Mouse (Mus musculus) intestine, embryonic 16.5 days (tissue): ENCODE measurements around the gene Txk. TPM values are rescaled to one million over a fixed set of nuclear protein-coding genes. Genes with fewer than 3 reads are reported as not detected.
A peak's percentile ranks its signal among the peaks of the same experiment; 100 is the strongest.

ENCODE experiments used
- ATAC-seq: fragments of 200-750 bp; cut with Nextera tagmentation; 2 replicates; pipeline ENCODE4 v1.8.0; 2017; ENCODE audit warnings: moderate TSS enrichment, moderate library complexity
- H3K27ac ChIP-seq: fragments of 300-500 bp; sonication (generic); 2 replicates; pipeline ENCODE4 v1.5.1; 2014; ENCODE audit warnings: mild to moderate bottlenecking, low read length
- H3K27me3 ChIP-seq: fragments of 300-500 bp; sonication (generic); replicated peaks from 2 replicates; pipeline ENCODE4 v1.6.1; 2014; ENCODE audit warnings: low read length, control low read depth, mixed read lengths; ENCODE audit not compliant: control insufficient read depth, insufficient read depth
- H3K36me3 ChIP-seq: fragments of 300-500 bp; sonication (generic); 2 replicates; pipeline ENCODE4 v1.6.1; 2014; ENCODE audit warnings: low read length, control low read depth; ENCODE audit not compliant: control insufficient read depth, insufficient read depth
- H3K4me1 ChIP-seq: fragments of 300-500 bp; sonication (generic); 2 replicates; pipeline ENCODE4 v1.6.1; 2014; ENCODE audit warnings: low read length, control low read depth, mixed read lengths; ENCODE audit not compliant: control insufficient read depth, insufficient read depth
- H3K4me2 ChIP-seq: fragments of 300-500 bp; sonication (generic); 2 replicates; pipeline ENCODE4 v1.6.1; 2014; ENCODE audit warnings: low read depth, low read length, control low read depth
- H3K4me3 ChIP-seq: fragments of 300-500 bp; sonication (generic); 2 replicates; pipeline ENCODE4 v1.5.1; 2014; ENCODE audit warnings: mild to moderate bottlenecking, low read length
- H3K9ac ChIP-seq: fragments of 300-500 bp; sonication (generic); 2 replicates; pipeline ENCODE4 v1.6.1; 2014; ENCODE audit warnings: low read depth, low read length
- H3K9me3 ChIP-seq: fragments of 300-500 bp; sonication (generic); 2 replicates; pipeline ENCODE4 v1.6.1; 2016; ENCODE audit warnings: low read length, control low read depth; ENCODE audit not compliant: control insufficient read depth
- WGBS: fragments of 180-500 bp; shearing (Covaris S2); extraction: QIAGEN DNeasy Blood & Tissue Kit; methylation state at CpG from one replicate; pipeline ENCODE4 v1.1.7; 2014; 5-methylcytosine and 5-hydroxymethylcytosine counted together
- polyA plus RNA-seq: library from polyadenylated mRNA; unstranded; fragments of >200 nt; fragmentation: Nextera tagmentation; extraction: Ambion mirVana; gene quantifications from 2 replicates; pipeline ENCODE4 v1.2.1, GENCODE M21; 2015

Txk gene
- polyA plus RNA-seq, 1 experiment from 2014 or later: 0.48 TPM

DNA sequence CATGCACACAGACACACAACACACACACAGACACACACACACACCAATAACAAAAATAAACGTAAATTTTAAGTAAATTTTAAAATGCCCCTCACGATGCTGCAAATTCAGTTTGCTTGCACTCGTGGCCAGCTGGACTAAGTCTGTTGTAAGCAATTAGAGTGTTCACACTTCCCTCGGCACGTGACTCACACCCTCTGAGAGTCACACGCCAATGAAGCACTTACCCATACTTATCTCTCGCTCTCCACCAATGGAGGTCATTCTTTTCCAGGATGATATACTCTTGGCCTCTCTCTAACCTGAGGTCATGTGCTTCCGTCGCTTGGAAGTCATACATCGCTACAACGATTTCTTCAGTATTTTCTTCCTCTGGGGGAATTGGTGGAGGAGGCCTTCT, 29.2 kb upstream of the Txk start:
- WGBS: 78% methylated on average over 11 of the region's 11 CpGs
- H3K4me1 ChIP-seq: no peaks in the 10 kb centered on the region
- no peaks in the 10 kb centered on the region for H3K9me3 ChIP-seq
- H3K4me3 ChIP-seq: no peak overlapping the region
- H3K36me3 ChIP-seq: no peaks in the 10 kb centered on the region
- ATAC-seq: no peak
- H3K4me2 ChIP-seq: no peak overlapping the region
- H3K27ac ChIP-seq: no peak overlapping the region
- no peaks in the 10 kb centered on the region for H3K27me3 ChIP-seq
- no peak overlapping the region for H3K9ac ChIP-seq

DNA sequence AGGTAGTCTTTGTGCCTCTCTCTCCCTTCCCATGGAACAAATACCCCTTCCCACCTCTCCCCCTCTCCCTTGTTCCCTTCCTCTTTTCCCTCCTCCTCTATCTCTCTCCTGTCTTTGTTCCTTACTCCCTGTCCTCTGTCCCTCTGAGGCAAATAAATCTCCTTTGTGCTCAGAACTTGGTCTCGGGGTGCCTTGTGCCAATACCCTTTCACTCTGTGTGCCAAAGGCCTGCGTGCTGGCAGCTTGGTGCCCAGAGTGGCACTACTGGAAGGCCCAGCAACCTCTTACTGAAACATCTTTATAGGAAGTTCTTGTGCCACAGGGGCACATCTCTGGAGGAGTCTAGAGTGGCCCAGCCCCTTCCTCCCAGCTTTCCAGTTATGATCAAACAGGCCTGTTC, 24.0 kb upstream of the Txk start:
- no peak overlapping the region for H3K9ac ChIP-seq
- no peaks in the 10 kb centered on the region for H3K9me3 ChIP-seq
- H3K27me3 ChIP-seq: no peaks in the 10 kb centered on the region
- no peak overlapping the region for H3K4me3 ChIP-seq
- H3K27ac ChIP-seq: no peak overlapping the region
- no peak overlapping the region for H3K4me2 ChIP-seq
- H3K4me1 ChIP-seq: no peaks in the 10 kb centered on the region
- no peaks in the 10 kb centered on the region for H3K36me3 ChIP-seq
- ATAC-seq: no peak
- 88% methylated on average over 2 of the region's 2 CpGs for WGBS

- Histone ChIP-seq H3K9ac (no peak overlapping the region), H3K4me3 (no peak overlapping the region), H3K4me1 (no peaks in the 10 kb centered on the region), H3K4me2 (no peak overlapping the region), H3K27me3 (no peaks in the 10 kb centered on the region), H3K27ac (no peak overlapping the region), H3K36me3 (no peaks in the 10 kb centered on the region), H3K9me3 (no peaks in the 10 kb centered on the region)
- WGBS: 85% methylated on average over 2 of the region's 2 CpGs
- no peak for ATAC-seq
These were observed 23.6 kb upstream of the Txk start for GRCm38 (mm10) chr5:72776127-72776526.

DNA sequence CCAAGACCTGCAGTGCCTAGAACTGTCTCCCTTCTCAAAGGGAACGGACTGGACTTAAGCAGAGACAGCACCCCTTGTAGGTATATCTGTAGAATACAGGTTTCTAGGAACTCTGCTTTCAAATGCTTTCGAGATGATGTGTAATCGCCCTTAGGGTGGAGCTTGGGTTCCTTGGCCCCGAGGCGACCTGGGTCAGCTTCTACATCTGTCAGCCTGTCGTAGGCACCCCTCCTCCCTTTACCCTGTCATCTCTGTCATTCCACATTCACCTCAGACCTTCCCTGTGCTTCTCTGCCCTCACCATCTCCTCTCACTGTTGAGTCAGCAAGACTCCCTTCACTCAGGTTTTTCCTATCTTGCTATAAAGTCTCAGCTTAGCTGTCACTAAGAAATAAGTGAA, 17.3 kb upstream of the Txk start:
- Histone ChIP-seq H3K27ac (no peak overlapping the region), H3K27me3 (no peaks in the 10 kb centered on the region), H3K4me2 (no peak overlapping the region), H3K36me3 (no peaks in the 10 kb centered on the region), H3K9me3 (no peaks in the 10 kb centered on the region), H3K9ac (no peak overlapping the region), H3K4me3 (no peak overlapping the region), H3K4me1 (no peaks in the 10 kb centered on the region)
- no peak for ATAC-seq
- WGBS: 55% methylated on average over 6 of the region's 6 CpGs

DNA sequence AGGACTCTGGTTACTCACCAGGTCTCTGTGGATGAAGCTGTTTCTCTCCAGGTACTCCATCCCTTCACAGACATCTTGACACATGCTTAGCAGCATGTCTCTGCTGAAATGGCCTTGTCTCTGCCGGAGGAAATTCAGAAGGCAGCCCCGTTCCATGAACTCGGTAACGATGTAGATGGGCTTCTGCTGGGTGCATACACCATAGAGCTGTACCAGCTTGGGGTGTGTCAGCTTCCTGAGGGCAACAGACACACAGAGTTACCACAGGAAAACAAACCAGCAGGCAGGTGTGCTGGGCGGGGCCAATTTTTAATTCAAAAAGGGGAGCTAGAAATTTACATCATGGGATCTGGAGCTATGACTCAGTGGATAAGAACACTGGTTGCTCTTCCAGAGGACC, 11.0 kb upstream of the Txk start:
- WGBS: 84% methylated on average over 5 of the region's 5 CpGs
- Histone ChIP-seq H3K4me2 (no peak overlapping the region), H3K9me3 (no peaks in the 10 kb centered on the region), H3K36me3 (no peaks in the 10 kb centered on the region), H3K4me3 (no peak overlapping the region), H3K4me1 (no peaks in the 10 kb centered on the region; the same call in 1 of the 2 replicates), H3K27me3 (no peaks in the 10 kb centered on the region), H3K9ac (no peak overlapping the region), H3K27ac (no peak overlapping the region)
- ATAC-seq: no peak

GRCm38 (mm10) chr5:72763025-72763424, 10.4 kb upstream of the Txk start:
- no peak for ATAC-seq
- H3K27me3 ChIP-seq: no peaks in the 10 kb centered on the region
- no peak overlapping the region for H3K4me2 ChIP-seq
- no peak overlapping the region for H3K9ac ChIP-seq
- no peak overlapping the region for H3K27ac ChIP-seq
- 60% methylated on average over 3 of the region's 3 CpGs for WGBS
- H3K4me1 ChIP-seq: no peaks in the 10 kb centered on the region; the same call in 1 of the 2 replicates
- no peaks in the 10 kb centered on the region for H3K36me3 ChIP-seq
- H3K4me3 ChIP-seq: no peak overlapping the region
- no peaks in the 10 kb centered on the region for H3K9me3 ChIP-seq

- H3K9me3 ChIP-seq: no peaks in the 10 kb centered on the region
- no peak overlapping the region for H3K4me2 ChIP-seq
- ATAC-seq: no peak
- H3K9ac ChIP-seq: no peak overlapping the region
- H3K27ac ChIP-seq: no peak overlapping the region
- 0 out of 2 replicates have a peak, but pooled peaks cover 2% of the 10 kb centered on the region for H3K36me3 ChIP-seq
- no peaks in the 10 kb centered on the region for H3K27me3 ChIP-seq
- no peaks in the 10 kb centered on the region; the same call in 1 of the 2 replicates for H3K4me1 ChIP-seq
- WGBS: 84% methylated on average over 5 of the region's 5 CpGs
- no peak overlapping the region for H3K4me3 ChIP-seq
These were observed 9.2 kb upstream of the Txk start for GRCm38 (mm10) chr5:72761758-72762157.

- no peak overlapping the region for H3K4me3 ChIP-seq
These were observed 8.7 kb upstream of the Txk start for GRCm38 (mm10) chr5:72761237-72761636.

DNA sequence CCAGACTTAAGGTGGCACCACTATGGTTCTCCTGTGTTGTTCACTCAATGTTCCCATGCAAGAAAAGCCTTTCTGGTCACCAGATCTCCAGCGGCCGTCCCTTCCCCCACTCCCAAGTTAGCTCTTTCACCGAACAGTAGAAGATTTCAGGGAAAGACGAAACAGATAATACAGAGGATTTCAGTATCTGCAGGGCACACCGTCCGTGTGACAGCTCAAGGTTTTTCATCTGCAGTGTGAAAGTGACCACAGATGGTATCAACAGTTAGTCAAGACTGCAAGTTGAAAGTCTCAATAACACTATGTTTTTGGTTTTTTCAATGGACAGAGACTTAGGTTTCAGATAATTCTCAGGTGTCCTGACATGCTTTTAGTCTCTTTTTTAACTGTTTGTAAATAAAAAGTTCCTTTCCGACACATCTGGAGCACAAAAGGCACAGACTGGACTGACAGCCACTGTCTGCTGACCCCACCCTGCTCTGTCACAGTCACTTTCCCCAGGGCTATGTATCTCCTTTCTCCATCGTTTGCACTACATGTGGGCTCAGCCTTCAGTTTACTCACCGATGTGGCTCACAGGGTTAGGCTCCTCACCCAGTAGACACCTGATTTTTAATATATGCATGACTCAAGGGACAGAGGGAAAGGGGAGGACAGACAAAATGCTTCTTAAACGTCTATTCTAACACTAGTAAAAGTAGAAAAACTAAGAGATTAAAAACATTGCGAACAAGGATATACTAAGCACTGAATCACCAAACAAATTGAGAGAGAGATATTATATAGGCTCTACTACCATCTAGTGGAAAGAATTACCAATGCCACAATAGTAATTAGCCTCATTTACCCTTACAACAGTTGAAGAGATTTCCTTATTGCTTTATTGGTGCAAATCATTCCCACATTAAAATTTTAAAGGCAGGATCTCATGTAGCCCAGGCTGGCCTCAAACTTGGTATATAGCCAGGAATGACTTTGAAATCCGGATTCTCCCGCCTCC, 6.6 kb upstream of the Txk start:
- no peak overlapping the region for H3K4me3 ChIP-seq
- H3K9ac ChIP-seq: no peak overlapping the region
- H3K36me3 ChIP-seq: 0 out of 2 replicates have a peak, but pooled peaks cover 2% of the 10 kb centered on the region
- 70% methylated on average over 13 of the region's 13 CpGs for WGBS
- H3K4me2 ChIP-seq: no peak overlapping the region
- no peaks in the 10 kb centered on the region for H3K9me3 ChIP-seq
- no peaks in the 10 kb centered on the region for H3K27me3 ChIP-seq
- H3K27ac ChIP-seq: no peak overlapping the region
- peak; percentile 50; the same call in 1 of the 2 replicates for ATAC-seq
- H3K4me1 ChIP-seq: no peaks in the 10 kb centered on the region; the same call in 1 of the 2 replicates

More at GRCm38 (mm10) chr5:72761237-72761636, 8.7 kb upstream of the Txk start:
- Histone ChIP-seq H3K27ac (no peak overlapping the region), H3K4me1 (no peaks in the 10 kb centered on the region; the same call in 1 of the 2 replicates), H3K27me3 (no peaks in the 10 kb centered on the region), H3K9ac (no peak overlapping the region), H3K4me2 (no peak overlapping the region), H3K9me3 (no peaks in the 10 kb centered on the region), H3K36me3 (0 out of 2 replicates have a peak, but pooled peaks cover 2% of the 10 kb centered on the region)
- WGBS: 54% methylated on average over 5 of the region's 5 CpGs
- ATAC-seq: peak; percentile 43; the same call in 1 of the 2 replicates
